Mouse (Mus musculus): ENCODE data around the gene Dse. TPM values are rescaled to one million over a fixed set of nuclear protein-coding genes. Genes with fewer than 3 reads are reported as not detected.

The Dse gene
- total RNA-seq, 2 experiments from 2014 or later = 6.5 to 10.5 TPM

GRCm38 (mm10) chr10:34206436-34206782, 1.1 kb downstream of the Dse start:
- peak in 1 of 2 experiments; percentile 30 for DNase-seq (ENCODE audit: low spot score in 2 of 2)

GRCm38 (mm10) chr10:34205825-34206224, 1.7 kb downstream of the Dse start:
- DNase-seq (ENCODE audit: low spot score in 2 of 2) = no peak
- intact Hi-C loops (cut with DNase I) = loop anchor here (2.0 to 10.0 kb wide), 2 partner anchors 77 to 171 kb away; partner anchors contain the start of genes Trappc3l and Tspyl1

More at GRCm38 (mm10) chr10:34206436-34206782, 1.1 kb downstream of the Dse start:
- intact Hi-C loops (cut with DNase I) = loop anchor here (2.0 to 10.0 kb wide), 2 partner anchors 76 to 172 kb away; partner anchors contain the start of genes Trappc3l and Tspyl1

- intact Hi-C loops (cut with DNase I) = loop anchor here (10.0 kb wide), 1 partner anchor 166 kb away; the partner anchor contains the start of gene Trappc3l
- no peak for DNase-seq (ENCODE audit: low spot score in 2 of 2)
Measured at GRCm38 (mm10) chr10:34200689-34201088, 6.8 kb downstream of the Dse start.

- intact Hi-C loops (cut with DNase I) = no loop called here
- no peak for DNase-seq (ENCODE audit: low spot score in 2 of 2)
Measured at GRCm38 (mm10) chr10:34198574-34198973, 8.9 kb downstream of the Dse start.

GRCm38 (mm10) chr10:34198061-34198460, 9.5 kb downstream of the Dse start:
- intact Hi-C loops (cut with DNase I) = no loop called here

GRCm38 (mm10) chr10:34197269-34197668, 10.2 kb downstream of the Dse start:
- DNase-seq (ENCODE audit: low spot score in 2 of 2) = no peak
- intact Hi-C loops (cut with DNase I) = no loop called here

More at GRCm38 (mm10) chr10:34198061-34198460, 9.5 kb downstream of the Dse start:
- no peak for DNase-seq (ENCODE audit: low spot score in 2 of 2)

GRCm38 (mm10) chr10:34194957-34195356, 12.6 kb downstream of the Dse start:
- DNase-seq (ENCODE audit: low spot score in 2 of 2) = no peak
- intact Hi-C loops (cut with DNase I) = no loop called here

- DNase-seq (ENCODE audit: low spot score in 2 of 2) = no peak
- intact Hi-C loops (cut with DNase I) = no loop called here
Measured at GRCm38 (mm10) chr10:34194503-34194902, 13.0 kb downstream of the Dse start.

GRCm38 (mm10) chr10:34186571-34187260, 20.8 kb downstream of the Dse start:
- DNase-seq (ENCODE audit: low spot score in 2 of 2) = peak in 1 of 2 experiments; percentile 28
- intact Hi-C loops (cut with DNase I) = no loop called here

GRCm38 (mm10) chr10:34185556-34185955, 22.0 kb downstream of the Dse start:
- DNase-seq (ENCODE audit: low spot score in 2 of 2) = no peak
- intact Hi-C loops (cut with DNase I) = no loop called here

- no peak for DNase-seq (ENCODE audit: low spot score in 2 of 2)
- intact Hi-C loops (cut with DNase I) = no loop called here
Measured at GRCm38 (mm10) chr10:34184956-34185355, 22.6 kb downstream of the Dse start.

- intact Hi-C loops (cut with DNase I) = no loop called here
- peak in 1 of 2 experiments; percentile 11 for DNase-seq (ENCODE audit: low spot score in 2 of 2)
Measured at GRCm38 (mm10) chr10:34183731-34184130, 23.8 kb downstream of the Dse start.

- no peak for DNase-seq (ENCODE audit: low spot score in 2 of 2)
- intact Hi-C loops (cut with DNase I) = no loop called here
Measured at GRCm38 (mm10) chr10:34175870-34176606, 31.5 kb downstream of the Dse start.

GRCm38 (mm10) chr10:34172663-34173282, 34.7 kb downstream of the Dse start:
- intact Hi-C loops (cut with DNase I) = no loop called here
- no peak for DNase-seq (ENCODE audit: low spot score in 2 of 2)

- no peak for DNase-seq (ENCODE audit: low spot score in 2 of 2)
- intact Hi-C loops (cut with DNase I) = no loop called here
Measured at GRCm38 (mm10) chr10:34171660-34172059, 35.9 kb downstream of the Dse start.

GRCm38 (mm10) chr10:34171191-34171590, 36.3 kb downstream of the Dse start:
- intact Hi-C loops (cut with DNase I) = no loop called here
- no peak for DNase-seq (ENCODE audit: low spot score in 2 of 2)

GRCm38 (mm10) chr10:34166971-34167370, 40.5 kb downstream of the Dse start:
- no peak for DNase-seq (ENCODE audit: low spot score in 2 of 2)
- intact Hi-C loops (cut with DNase I) = no loop called here

- DNase-seq (ENCODE audit: low spot score in 2 of 2) = no peak
- intact Hi-C loops (cut with DNase I) = no loop called here
Measured at GRCm38 (mm10) chr10:34155796-34156554, 51.5 kb downstream of the Dse start.

GRCm38 (mm10) chr10:34151827-34152226, 55.7 kb downstream of the Dse start:
- intact Hi-C loops (cut with DNase I) = no loop called here
- DNase-seq (ENCODE audit: low spot score in 2 of 2) = no peak

- DNase-seq (ENCODE audit: low spot score in 2 of 2) = no peak
- intact Hi-C loops (cut with DNase I) = no loop called here
Measured at GRCm38 (mm10) chr10:34150454-34150853, 57.1 kb downstream of the Dse start.
